Comparison of ENCODE assay signal across 23 mouse cellular contexts in the genomic region with DNA sequence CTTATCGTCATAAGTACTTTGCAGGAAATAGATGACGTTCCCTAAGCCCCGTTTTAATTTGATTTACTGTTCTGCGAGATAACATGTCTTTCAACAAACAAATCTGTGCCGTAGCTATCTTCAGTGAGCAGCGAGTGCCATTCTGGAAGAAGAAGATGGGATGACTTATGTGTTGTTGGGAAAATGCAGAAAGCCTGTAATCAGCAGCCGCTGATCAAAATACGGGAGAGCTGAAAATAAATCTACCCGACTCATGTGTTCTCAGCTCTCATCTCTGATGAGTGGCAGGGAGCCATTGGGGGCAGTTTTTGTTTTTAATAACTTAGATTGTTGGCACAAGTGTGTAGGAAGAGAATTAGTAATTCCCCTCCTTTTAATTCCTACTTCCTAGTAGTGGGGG. TPM values are rescaled to one million over a fixed set of nuclear protein-coding genes. Genes with fewer than 3 reads are reported as not detected.
"Had no signal": no experiment of that assay in that cellular context is flagged by ENCODE, and none has a peak within 500 bp of the region (broad histone marks: within the 10 kb centered on the region; RNA-seq: fewer than 3 reads in every experiment).

No protein-coding gene starts in this region.

- DNase-seq: gastrocnemius, postnatal 14 days; gastrocnemius, postnatal 36 days; heart, adult 18-20 months; heart, postnatal 14 days; heart, postnatal 36 days; kidney, adult 11 months; kidney, adult 2 months; kidney, adult 9 months; kidney, postnatal 14 days; kidney, postnatal 36 days; layer of hippocampus, postnatal 36 days; liver; liver, embryonic 13.5 days; liver, postnatal 0 days had no signal

- H3K27ac ChIP-seq: hindbrain, embryonic 13.5 days; hindbrain, embryonic 15.5 days; hindbrain, postnatal 0 days; kidney, embryonic 15.5 days; kidney, postnatal 0 days; limb, embryonic 10.5 days; limb, embryonic 12.5 days; liver, embryonic 13.5 days; liver, embryonic 15.5 days had no signal

- H3K4me3 ChIP-seq: hindbrain, embryonic 13.5 days; hindbrain, embryonic 15.5 days; kidney, embryonic 15.5 days; limb, embryonic 10.5 days; limb, embryonic 12.5 days; liver, embryonic 13.5 days; liver, embryonic 15.5 days had no signal

RNA-seq across cellular contexts. Expression of gene Lrrtm3, which starts 26.4 kb away (rescaled TPM):
- total RNA-seq: hematopoietic stem cell, adult 5-6 weeks had no signal
